In genomic region chr19:24518384-24518783, GRCm38 (mm10) we compare ENCODE assay signal across 22 mouse cellular contexts. TPM values are rescaled to one million over a fixed set of nuclear protein-coding genes. Genes with fewer than 3 reads are reported as not detected.
DNase-seq lines count a peak whose midpoint lies in the region; ATAC-seq and TF ChIP-seq lines count a peak whose summit lies in the region.
"Had no signal": no experiment of that assay in that cellular context is flagged by ENCODE, and none has a peak within 500 bp of the region (broad histone marks: within the 10 kb centered on the region; RNA-seq: fewer than 3 reads in every experiment).

No protein-coding gene starts in this region.

- H3K9me3 ChIP-seq in embryonic facial prominence, embryonic 12.5 days: no peaks in the 10 kb centered on the region
- no peaks in the 10 kb centered on the region for H3K9me3 ChIP-seq in embryonic facial prominence, embryonic 10.5 days
- no peaks in the 10 kb centered on the region for H3K9me3 ChIP-seq in heart, embryonic 13.5 days
- no peaks in the 10 kb centered on the region for H3K9me3 ChIP-seq in liver, embryonic 14.5 days (ENCODE audit: control insufficient read depth, low read length)
- H3K9me3 ChIP-seq in liver, postnatal 0 days (ENCODE audit: low read length): no peaks in the 10 kb centered on the region
- H3K9me3 ChIP-seq: embryonic facial prominence, embryonic 15.5 days; G1E had no signal

- H3K9ac ChIP-seq in embryonic facial prominence, embryonic 12.5 days: peak overlapping the region; percentile 24; the same call in 1 of the 2 replicates
- H3K9ac ChIP-seq in heart, embryonic 13.5 days: peak overlapping the region; percentile 14; the same call in 1 of the 2 replicates
- no peak overlapping the region for H3K9ac ChIP-seq in liver, embryonic 14.5 days (replicated peaks)
- no peak overlapping the region for H3K9ac ChIP-seq in liver, postnatal 0 days (replicated peaks)
- H3K9ac ChIP-seq: embryonic facial prominence, embryonic 15.5 days; forebrain, postnatal 0 days had no signal

- no peak overlapping the region for H3K4me2 ChIP-seq in embryonic facial prominence, embryonic 12.5 days (replicated peaks)
- H3K4me2 ChIP-seq in heart, embryonic 13.5 days: no peak overlapping the region
- H3K4me2 ChIP-seq in liver, embryonic 14.5 days (ENCODE audit: low read depth): no peak overlapping the region
- H3K4me2 ChIP-seq in liver, postnatal 0 days (ENCODE audit: low read depth, low read length): no peak overlapping the region
- H3K4me2 ChIP-seq: embryonic facial prominence, embryonic 15.5 days; heart, embryonic 11.5 days had no signal

- no peaks in the 10 kb centered on the region for H3K27me3 ChIP-seq in embryonic facial prominence, embryonic 12.5 days
- H3K27me3 ChIP-seq in embryonic facial prominence, embryonic 10.5 days (replicated peaks; ENCODE audit: low read depth, poor library complexity, severe bottlenecking): no peaks in the 10 kb centered on the region
- H3K27me3 ChIP-seq in heart, embryonic 13.5 days (replicated peaks): no peaks in the 10 kb centered on the region
- no peaks in the 10 kb centered on the region for H3K27me3 ChIP-seq in liver, embryonic 14.5 days (ENCODE audit: control insufficient read depth, insufficient read depth, low read length)
- H3K27me3 ChIP-seq in liver, postnatal 0 days (ENCODE audit: insufficient read depth, low read length): no peaks in the 10 kb centered on the region
- H3K27me3 ChIP-seq: embryonic facial prominence, embryonic 15.5 days had no signal

- H3K27ac ChIP-seq in embryonic facial prominence, embryonic 12.5 days: no peak overlapping the region
- no peak overlapping the region for H3K27ac ChIP-seq in embryonic facial prominence, embryonic 10.5 days (replicated peaks)
- no peak overlapping the region for H3K27ac ChIP-seq in heart, embryonic 13.5 days (replicated peaks)
- H3K27ac ChIP-seq in liver, embryonic 14.5 days: peak overlapping the region; percentile 31
- no peak overlapping the region for H3K27ac ChIP-seq in liver, postnatal 0 days (ENCODE audit: low read depth)
- H3K27ac ChIP-seq: embryonic facial prominence, embryonic 15.5 days; hindbrain, postnatal 0 days had no signal

- H3K4me1 ChIP-seq in embryonic facial prominence, embryonic 12.5 days: no peaks in the 10 kb centered on the region
- no peaks in the 10 kb centered on the region for H3K4me1 ChIP-seq in embryonic facial prominence, embryonic 10.5 days
- peaks cover 69% of the 10 kb centered on the region for H3K4me1 ChIP-seq in heart, embryonic 13.5 days
- peaks cover 64 to 66% of the 10 kb centered on the region in 2 experiments for H3K4me1 ChIP-seq in liver, embryonic 14.5 days (replicated peaks; ENCODE audit: control insufficient read depth in 2 of 2, insufficient read depth in 2 of 2, low read length in 1 of 2)
- peaks cover 24% of the 10 kb centered on the region for H3K4me1 ChIP-seq in liver, postnatal 0 days (ENCODE audit: insufficient read depth)
- H3K4me1 ChIP-seq: embryonic facial prominence, embryonic 15.5 days had no signal

- H3K36me3 ChIP-seq in embryonic facial prominence, embryonic 12.5 days: no peaks in the 10 kb centered on the region
- H3K36me3 ChIP-seq in embryonic facial prominence, embryonic 10.5 days (replicated peaks): no peaks in the 10 kb centered on the region
- no peaks in the 10 kb centered on the region for H3K36me3 ChIP-seq in heart, embryonic 13.5 days
- no peaks in the 10 kb centered on the region for H3K36me3 ChIP-seq in liver, embryonic 14.5 days (replicated peaks; ENCODE audit: control insufficient read depth, insufficient read depth, low read depth)
- H3K36me3 ChIP-seq in liver, postnatal 0 days (replicated peaks; ENCODE audit: insufficient read depth, low read length): no peaks in the 10 kb centered on the region
- H3K36me3 ChIP-seq: embryonic facial prominence, embryonic 15.5 days had no signal

- H3K4me3 ChIP-seq in embryonic facial prominence, embryonic 12.5 days: no peak overlapping the region
- H3K4me3 ChIP-seq in embryonic facial prominence, embryonic 10.5 days: no peak overlapping the region
- H3K4me3 ChIP-seq in heart, embryonic 13.5 days: no peak overlapping the region
- H3K4me3 ChIP-seq in liver, embryonic 14.5 days (ENCODE audit: insufficient read depth in 1 of 2, low read depth in 2 of 2, low read length in 2 of 2): no peak overlapping the region
- H3K4me3 ChIP-seq in liver, postnatal 0 days (ENCODE audit: low read depth, low read length): no peak overlapping the region
- H3K4me3 ChIP-seq: embryonic facial prominence, embryonic 15.5 days had no signal

- no peak for ATAC-seq in embryonic facial prominence, embryonic 12.5 days (ENCODE audit: insufficient number of reproducible peaks, insufficient read depth, low FRiP score, low TSS enrichment)
- ATAC-seq in heart, embryonic 13.5 days (ENCODE audit: extremely low read depth, insufficient number of reproducible peaks, low FRiP score, low TSS enrichment): no peak; the same call in 1 of the 2 replicates
- ATAC-seq in liver, embryonic 14.5 days (ENCODE audit: insufficient read depth): no peak
- no peak for ATAC-seq in liver, postnatal 0 days
- 0 out of 2 replicates have a peak, but pooled peaks have one; percentile 6 for ATAC-seq in neutrophil, adult 5-6 weeks (ENCODE audit: extremely low read depth, insufficient number of reproducible peaks, low FRiP score, poor library complexity, severe bottlenecking)
- ATAC-seq: CD4-positive, CD25-positive, alpha-beta regulatory T cell, adult 4 months; forebrain, postnatal 0 days; hindbrain, postnatal 0 days had no signal

- no peak for TF ChIP-seq EP300 in liver, embryonic 14.5 days (IDR thresholded peaks at IDR 0.05; ENCODE audit: low read depth)
- TF ChIP-seq EP300 in liver, postnatal 0 days (IDR thresholded peaks at IDR 0.05; ENCODE audit: low read depth): no peak

- TF ChIP-seq CTCF in liver, embryonic 14.5 days (IDR thresholded peaks at IDR 0.05; ENCODE audit: low read depth): no peak
- no peak for TF ChIP-seq CTCF in liver, postnatal 0 days (IDR thresholded peaks at IDR 0.05; ENCODE audit: low read depth)

- no peak for DNase-seq in embryonic facial prominence, embryonic 10.5 days (ENCODE audit: low spot score)
- DNase-seq in heart, adult 8-10 months (ENCODE audit: low spot score): no peak
- DNase-seq in liver, embryonic 14.5 days (ENCODE audit: low read depth in 3 of 3, low spot score in 3 of 3): no peak
- no peak for DNase-seq in liver, postnatal 0 days
- no peak for DNase-seq in adrenal gland, postnatal 4 days (ENCODE audit: low spot score in 2 of 2)
- DNase-seq: adrenal gland, adult 8-10 months; adrenal gland, postnatal 36 days; B cell, adult 2 months; cerebellum, adult 11 months; cerebellum, adult 8-10 months; cerebellum, postnatal 14 days; forebrain, postnatal 0 days; gastrocnemius, postnatal 14 days; heart, postnatal 36 days had no signal

RNA-seq across cellular contexts. Expression of gene Pip5k1b, which starts 37.3 kb away (rescaled TPM):
- polyA plus RNA-seq in embryonic facial prominence, embryonic 12.5 days (2016; fragmentation: Nextera tagmentation; extraction: Ambion mirVana): 1.9 and 2.0 TPM in 2 replicates
- 1.1 and 1.2 TPM in 2 replicates for polyA plus RNA-seq in embryonic facial prominence, embryonic 10.5 days (2016; fragmentation: Nextera tagmentation; extraction: Ambion mirVana)
- polyA plus RNA-seq in heart, embryonic 13.5 days (2015; fragmentation: Nextera tagmentation; extraction: Ambion mirVana): 6.8 and 7.0 TPM in 2 replicates
- 10 to 100 TPM; 20.2 to 23.1 (median 21.5) TPM for total RNA-seq in heart, adult 8-10 months (2022)
- 6.9 and 8.1 TPM in 2 replicates for polyA plus RNA-seq in liver, embryonic 14.5 days (2012; rRNA removed)
- polyA plus RNA-seq in liver, embryonic 14.5 days (2014; fragmentation: Nextera tagmentation; extraction: Ambion mirVana): 10.8 and 11.9 TPM in 2 replicates
- polyA plus RNA-seq in liver, postnatal 0 days (2015; fragmentation: Nextera tagmentation; extraction: Ambion mirVana): 3.0 and 4.4 TPM in 2 replicates
- 23.1 and 30.5 TPM in 2 replicates for total RNA-seq in neutrophil, adult 5-6 weeks (2017)
- 10 to 100 TPM; 21.2 to 23.4 TPM for total RNA-seq in adrenal gland, postnatal 4 days (2021)

RNA-seq across cellular contexts. Expression of gene Fam122a, which starts 41.2 kb away (rescaled TPM):
- 62.9 and 70.5 TPM in 2 replicates for polyA plus RNA-seq in embryonic facial prominence, embryonic 12.5 days (2016; fragmentation: Nextera tagmentation; extraction: Ambion mirVana)
- 43.4 and 46.2 TPM in 2 replicates for polyA plus RNA-seq in embryonic facial prominence, embryonic 10.5 days (2016; fragmentation: Nextera tagmentation; extraction: Ambion mirVana)
- polyA plus RNA-seq in heart, embryonic 13.5 days (2015; fragmentation: Nextera tagmentation; extraction: Ambion mirVana): 41.1 TPM in 2 replicates
- 10 to 100 TPM; 23.5 to 26.9 (median 26.6) TPM for total RNA-seq in heart, adult 8-10 months (2022)
- 13.0 and 14.9 TPM in 2 replicates for polyA plus RNA-seq in liver, embryonic 14.5 days (2012; rRNA removed)
- polyA plus RNA-seq in liver, embryonic 14.5 days (2014; fragmentation: Nextera tagmentation; extraction: Ambion mirVana): 22.8 and 25.4 TPM in 2 replicates
- polyA plus RNA-seq in liver, postnatal 0 days (2015; fragmentation: Nextera tagmentation; extraction: Ambion mirVana): 28.6 and 30.6 TPM in 2 replicates
- total RNA-seq in neutrophil, adult 5-6 weeks (2017): 41.4 and 44.2 TPM in 2 replicates
- 10 to 100 TPM; 37.1 to 37.6 TPM for total RNA-seq in adrenal gland, postnatal 4 days (2021)

Comparison
In these comparisons a context has a peak if more than half of its experiments do, and no peak if none do; other contexts are left out.
1. H3K9ac ChIP-seq: peak in embryonic facial prominence, embryonic 12.5 days (single experiment) and heart, embryonic 13.5 days (single experiment); none in liver, embryonic 14.5 days (single experiment) and liver, postnatal 0 days (single experiment).